Mouse (Mus musculus): Measurements from ENCODE around the gene Olfr15. TPM values are rescaled to one million over a fixed set of nuclear protein-coding genes. Genes with fewer than 3 reads are reported as not detected.

Olfr15 gene
- polyA plus RNA-seq, 1 experiment = not detected

DNA sequence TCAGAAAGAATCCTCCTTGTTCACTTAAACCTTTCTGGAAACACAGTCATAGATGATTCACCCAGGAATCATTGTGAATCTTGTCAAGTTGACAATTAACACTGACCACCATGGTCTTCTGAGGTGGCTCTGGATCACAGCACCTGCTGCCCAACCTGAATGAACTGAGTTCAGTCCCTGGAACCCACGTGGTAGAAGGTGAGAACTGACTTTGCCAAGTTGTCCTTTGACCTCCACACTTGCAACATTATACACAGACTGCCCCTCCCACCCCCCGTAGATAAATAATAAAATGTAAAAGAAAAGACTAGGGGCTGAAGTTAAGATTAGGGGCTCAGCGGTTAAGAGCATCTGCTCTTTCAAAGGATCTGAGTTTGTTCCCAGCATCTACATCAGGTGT lies 2.7 kb upstream of the Olfr15 start:
- Histone ChIP-seq H3K9me3 (replicated peaks; ENCODE audit: control insufficient read depth, insufficient read depth, low read length, poor library complexity, severe bottlenecking) (no peaks in the 10 kb centered on the region), H3K4me1 (ENCODE audit: control insufficient read depth, insufficient read depth, low read length) (peaks cover 1% of the 10 kb centered on the region), H3K9ac (ENCODE audit: low read depth, poor library complexity, severe bottlenecking) (no peak overlapping the region), H3K27me3 (ENCODE audit: control insufficient read depth, insufficient read depth, low read length, poor library complexity, severe bottlenecking) (no peaks in the 10 kb centered on the region), H3K36me3 (ENCODE audit: control insufficient read depth, insufficient read depth, low read length, poor library complexity, severe bottlenecking) (no peaks in the 10 kb centered on the region), H3K27ac (ENCODE audit: insufficient read depth, low read length) (no peak overlapping the region), H3K4me3 (ENCODE audit: low read depth, low read length) (no peak overlapping the region)
- TF ChIP-seq CTCF (IDR thresholded peaks at IDR 0.05; ENCODE audit: low read depth, low read length) (no peak), POLR2A (IDR thresholded peaks at IDR 0.05; ENCODE audit: insufficient read depth, low read length) (no peak), EP300 (IDR thresholded peaks at IDR 0.05; ENCODE audit: insufficient read depth, low read depth, low read length) (no peak)

DNA sequence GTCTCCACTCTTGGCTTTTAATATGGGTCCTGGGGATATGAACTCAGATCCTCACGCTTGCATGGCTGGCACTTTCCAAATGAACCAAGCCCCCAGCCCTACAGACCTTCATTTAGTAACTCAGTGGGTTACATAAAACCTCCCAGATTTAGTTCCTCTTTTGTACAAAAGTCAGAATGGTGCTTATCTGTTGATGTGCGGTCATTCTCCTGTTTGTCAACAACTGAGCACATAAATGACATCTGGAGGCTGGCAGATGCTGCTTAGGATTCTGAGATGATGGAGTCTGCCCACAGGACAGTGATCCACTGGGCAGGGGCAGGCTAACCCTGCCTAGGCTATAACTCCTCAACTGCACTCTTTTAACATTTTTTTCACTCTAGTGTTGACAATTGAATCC lies 951 bp upstream of the Olfr15 start:
- Histone ChIP-seq H3K9me3 (replicated peaks; ENCODE audit: control insufficient read depth, insufficient read depth, low read length, poor library complexity, severe bottlenecking) (no peaks in the 10 kb centered on the region), H3K9ac (ENCODE audit: low read depth, poor library complexity, severe bottlenecking) (no peak overlapping the region), H3K27me3 (ENCODE audit: control insufficient read depth, insufficient read depth, low read length, poor library complexity, severe bottlenecking) (no peaks in the 10 kb centered on the region; the same call in 1 of the 2 replicates), H3K27ac (ENCODE audit: insufficient read depth, low read length) (no peak overlapping the region), H3K36me3 (ENCODE audit: control insufficient read depth, insufficient read depth, low read length, poor library complexity, severe bottlenecking) (no peaks in the 10 kb centered on the region), H3K4me3 (ENCODE audit: low read depth, low read length) (no peak overlapping the region), H3K4me1 (ENCODE audit: control insufficient read depth, insufficient read depth, low read length) (peaks cover 1% of the 10 kb centered on the region)
- TF ChIP-seq CTCF (IDR thresholded peaks at IDR 0.05; ENCODE audit: low read depth, low read length) (no peak), POLR2A (IDR thresholded peaks at IDR 0.05; ENCODE audit: insufficient read depth, low read length) (no peak), EP300 (IDR thresholded peaks at IDR 0.05; ENCODE audit: insufficient read depth, low read depth, low read length) (no peak)

- TF ChIP-seq EP300 (IDR thresholded peaks at IDR 0.05; ENCODE audit: insufficient read depth, low read depth, low read length) (no peak), POLR2A (IDR thresholded peaks at IDR 0.05; ENCODE audit: insufficient read depth, low read length) (no peak), CTCF (IDR thresholded peaks at IDR 0.05; ENCODE audit: low read depth, low read length) (no peak)
- Histone ChIP-seq H3K4me3 (ENCODE audit: low read depth, low read length) (no peak overlapping the region), H3K36me3 (ENCODE audit: control insufficient read depth, insufficient read depth, low read length, poor library complexity, severe bottlenecking) (no peaks in the 10 kb centered on the region), H3K27me3 (ENCODE audit: control insufficient read depth, insufficient read depth, low read length, poor library complexity, severe bottlenecking) (no peaks in the 10 kb centered on the region; the same call in 1 of the 2 replicates), H3K27ac (ENCODE audit: insufficient read depth, low read length) (no peak overlapping the region), H3K4me1 (ENCODE audit: control insufficient read depth, insufficient read depth, low read length) (peaks cover 1% of the 10 kb centered on the region), H3K9ac (ENCODE audit: low read depth, poor library complexity, severe bottlenecking) (no peak overlapping the region), H3K9me3 (replicated peaks; ENCODE audit: control insufficient read depth, insufficient read depth, low read length, poor library complexity, severe bottlenecking) (no peaks in the 10 kb centered on the region)
Measured at GRCm38 (mm10) chr16:3835461-3835860, 4.8 kb downstream of the Olfr15 start.

GRCm38 (mm10) chr16:3839157-3839885 lies 8.6 kb downstream of the Olfr15 start:
- Histone ChIP-seq H3K9me3 (replicated peaks; ENCODE audit: control insufficient read depth, insufficient read depth, low read length, poor library complexity, severe bottlenecking) (no peaks in the 10 kb centered on the region), H3K9ac (ENCODE audit: low read depth, poor library complexity, severe bottlenecking) (no peak overlapping the region), H3K36me3 (ENCODE audit: control insufficient read depth, insufficient read depth, low read length, poor library complexity, severe bottlenecking) (no peaks in the 10 kb centered on the region), H3K4me3 (ENCODE audit: low read depth, low read length) (peak overlapping the region; percentile 38), H3K27me3 (ENCODE audit: control insufficient read depth, insufficient read depth, low read length, poor library complexity, severe bottlenecking) (no peaks in the 10 kb centered on the region), H3K4me1 (ENCODE audit: control insufficient read depth, insufficient read depth, low read length) (peaks cover 3% of the 10 kb centered on the region), H3K27ac (ENCODE audit: insufficient read depth, low read length) (no peak overlapping the region)
- no peak for TF ChIP-seq EP300 (IDR thresholded peaks at IDR 0.05; ENCODE audit: insufficient read depth, low read depth, low read length)
- no peak for TF ChIP-seq POLR2A (IDR thresholded peaks at IDR 0.05; ENCODE audit: insufficient read depth, low read length)
- TF ChIP-seq CTCF (IDR thresholded peaks at IDR 0.05; ENCODE audit: low read depth, low read length) = no peak

DNA sequence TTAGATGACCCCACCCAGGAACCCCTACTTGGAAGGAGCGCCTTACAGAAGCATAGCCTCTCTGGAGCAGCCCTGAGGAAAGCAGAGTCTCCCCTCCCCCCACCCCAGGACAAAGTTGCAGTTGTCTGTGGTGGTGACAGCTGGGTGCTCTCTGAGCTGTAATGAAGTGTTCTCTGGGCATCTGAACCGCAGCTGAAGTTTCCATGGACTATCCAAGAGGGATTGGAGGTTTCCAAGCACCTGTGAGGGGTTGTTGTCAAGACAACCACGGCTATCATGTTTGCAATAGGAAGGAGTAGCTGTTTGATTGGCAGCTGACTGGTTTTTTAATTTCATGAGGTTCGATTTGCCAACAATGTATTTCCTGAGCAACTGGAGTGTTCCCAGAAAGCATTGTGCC lies 12.3 kb downstream of the Olfr15 start:
- 0 out of 2 replicates have a peak, but pooled peaks have one; percentile 24 for TF ChIP-seq EP300 (IDR thresholded peaks at IDR 0.05; ENCODE audit: insufficient read depth, low read depth, low read length)
- no peak for TF ChIP-seq CTCF (IDR thresholded peaks at IDR 0.05; ENCODE audit: low read depth, low read length)
- no peak for TF ChIP-seq POLR2A (IDR thresholded peaks at IDR 0.05; ENCODE audit: insufficient read depth, low read length)
- Histone ChIP-seq H3K9me3 (replicated peaks; ENCODE audit: control insufficient read depth, insufficient read depth, low read length, poor library complexity, severe bottlenecking) (no peaks in the 10 kb centered on the region), H3K36me3 (ENCODE audit: control insufficient read depth, insufficient read depth, low read length, poor library complexity, severe bottlenecking) (no peaks in the 10 kb centered on the region), H3K4me1 (ENCODE audit: control insufficient read depth, insufficient read depth, low read length) (peaks cover 3% of the 10 kb centered on the region), H3K9ac (ENCODE audit: low read depth, poor library complexity, severe bottlenecking) (no peak overlapping the region), H3K4me3 (ENCODE audit: low read depth, low read length) (no peak overlapping the region), H3K27me3 (ENCODE audit: control insufficient read depth, insufficient read depth, low read length, poor library complexity, severe bottlenecking) (no peaks in the 10 kb centered on the region), H3K27ac (ENCODE audit: insufficient read depth, low read length) (peak overlapping the region; percentile 49)

DNA sequence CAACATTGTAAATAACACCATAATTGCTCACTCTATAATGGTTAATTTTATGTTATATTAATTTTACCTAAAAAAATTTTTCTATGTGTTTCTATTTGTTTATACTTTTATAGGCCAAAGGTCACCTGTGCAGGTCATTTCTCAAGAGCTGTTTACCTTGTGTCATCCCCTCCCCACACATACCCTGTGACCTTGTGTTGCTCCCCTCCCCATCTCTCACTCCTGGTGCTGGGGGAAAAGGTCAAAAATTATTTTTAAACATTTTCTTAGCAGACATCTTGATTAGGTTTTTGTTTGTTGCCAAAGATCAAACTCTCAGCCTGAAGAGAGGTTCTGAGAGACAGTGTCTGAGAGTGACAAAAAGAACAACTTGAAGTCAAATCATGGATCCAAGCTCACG lies 13.1 kb downstream of the Olfr15 start:
- Histone ChIP-seq H3K36me3 (ENCODE audit: control insufficient read depth, insufficient read depth, low read length, poor library complexity, severe bottlenecking) (no peaks in the 10 kb centered on the region), H3K4me1 (ENCODE audit: control insufficient read depth, insufficient read depth, low read length) (peaks cover 3% of the 10 kb centered on the region), H3K9ac (ENCODE audit: low read depth, poor library complexity, severe bottlenecking) (no peak overlapping the region), H3K9me3 (replicated peaks; ENCODE audit: control insufficient read depth, insufficient read depth, low read length, poor library complexity, severe bottlenecking) (no peaks in the 10 kb centered on the region), H3K27ac (ENCODE audit: insufficient read depth, low read length) (no peak overlapping the region), H3K27me3 (ENCODE audit: control insufficient read depth, insufficient read depth, low read length, poor library complexity, severe bottlenecking) (no peaks in the 10 kb centered on the region), H3K4me3 (ENCODE audit: low read depth, low read length) (no peak overlapping the region)
- TF ChIP-seq EP300 (IDR thresholded peaks at IDR 0.05; ENCODE audit: insufficient read depth, low read depth, low read length) (no peak), POLR2A (IDR thresholded peaks at IDR 0.05; ENCODE audit: insufficient read depth, low read length) (no peak), CTCF (IDR thresholded peaks at IDR 0.05; ENCODE audit: low read depth, low read length) (no peak)

All from ES-Bruce4 (cell line).